Mouse (Mus musculus): ENCODE data around the gene Fitm1. TPM values are rescaled to one million over a fixed set of nuclear protein-coding genes. Genes with fewer than 3 reads are reported as not detected.
A peak's percentile ranks its signal among the peaks of the same experiment; 100 is the strongest.

Gene Fitm1
- total and polyA plus RNA-seq, 3 experiments, result 0.07 TPM; not detected in 2

GRCm38 (mm10) chr14:55615876-55616275 lies 40.5 kb downstream of the Fitm1 start:
- Histone ChIP-seq H3K9ac (ENCODE audit: control insufficient read depth, low read depth, low read length, poor library complexity, severe bottlenecking) (no peak overlapping the region), H3K4me3 (ENCODE audit: control insufficient read depth in 1 of 2, insufficient read depth in 1 of 2, low read depth in 2 of 2, low read length in 2 of 2) (no peak overlapping the region), H3K79me2 (ENCODE audit: control insufficient read depth, insufficient read depth, low read length, poor library complexity) (no peaks in the 10 kb centered on the region), H3K4me1 (ENCODE audit: control insufficient read depth in 1 of 2, insufficient read depth in 2 of 2, low read length in 2 of 2) (peaks cover 11 to 51% of the 10 kb centered on the region in 2 experiments), H3K9me3 (replicated peaks; ENCODE audit: insufficient read depth, low read length) (no peaks in the 10 kb centered on the region), H3K27ac (ENCODE audit: control insufficient read depth, low read depth, low read length) (no peak overlapping the region), H3K36me3 (ENCODE audit: control insufficient read depth in 1 of 2, insufficient read depth in 2 of 2, low read length in 2 of 2) (peaks cover 0 to 27% of the 10 kb centered on the region in 2 experiments; a peak in 2 of 4 replicates), H3K27me3 (ENCODE audit: control insufficient read depth in 1 of 2, insufficient read depth in 2 of 2, low read length in 2 of 2) (no peaks in the 10 kb centered on the region)
- no peak for DNase-seq (ENCODE audit: low read depth, low spot score)
- no peak for TF ChIP-seq CTCF (IDR thresholded peaks at IDR 0.05 in 2 of 3, conservative IDR thresholded peaks at IDR 0.05 in 1 of 3; ENCODE audit: control insufficient read depth in 1 of 3, insufficient read depth in 1 of 3, low read depth in 2 of 3, low read length in 3 of 3, poor library complexity in 1 of 3, severe bottlenecking in 1 of 3)
- TF ChIP-seq SMC3 (IDR thresholded peaks at IDR 0.05; ENCODE audit: low read depth, low read length), result no peak
- TF ChIP-seq MAFK (IDR thresholded peaks at IDR 0.05; ENCODE audit: borderline replicate concordance, low read depth, low read length), result no peak
- no peak for TF ChIP-seq ZMIZ1 (IDR thresholded peaks at IDR 0.05; ENCODE audit: low read depth, low read length)
- no peak for TF ChIP-seq MXI1 (IDR thresholded peaks at IDR 0.05; ENCODE audit: low read depth, low read length)
- no peak for TF ChIP-seq TBP (IDR thresholded peaks at IDR 0.05; ENCODE audit: low read depth, low read length)
- no peak for TF ChIP-seq CHD2 (IDR thresholded peaks at IDR 0.05; ENCODE audit: low read length)
- TF ChIP-seq SIN3A (IDR thresholded peaks at IDR 0.05; ENCODE audit: low read length), result no peak
- TF ChIP-seq BHLHE40 (IDR thresholded peaks at IDR 0.05; ENCODE audit: borderline replicate concordance, low read depth, low read length), result no peak
- TF ChIP-seq MYB (IDR thresholded peaks at IDR 0.05; ENCODE audit: low read depth, low read length), result no peak
- TF ChIP-seq EP300 (IDR thresholded peaks at IDR 0.05; ENCODE audit: low read depth in 1 of 2, low read length in 2 of 2), result no peak
- TF ChIP-seq KAT2A (conservative IDR thresholded peaks at IDR 0.05; ENCODE audit: low read depth, low read length), result no peak
- TF ChIP-seq RAD21 (IDR thresholded peaks at IDR 0.05; ENCODE audit: low read depth, low read length), result no peak
- no peak for TF ChIP-seq ELF1 (IDR thresholded peaks at IDR 0.05; ENCODE audit: low read depth, low read length)
- no peak for TF ChIP-seq ZNF384 (IDR thresholded peaks at IDR 0.05; ENCODE audit: low read depth, low read length)
- TF ChIP-seq RCOR1 (IDR thresholded peaks at IDR 0.05; ENCODE audit: low read depth, low read length), result no peak

- TF ChIP-seq USF2 (IDR thresholded peaks at IDR 0.05; ENCODE audit: borderline replicate concordance in 1 of 2, insufficient read depth in 1 of 2, low read depth in 1 of 2, low read length in 2 of 2) (no peak), ZNF384 (IDR thresholded peaks at IDR 0.05; ENCODE audit: low read depth, low read length) (peak; percentile 96)
- Histone ChIP-seq H3K27ac (ENCODE audit: control insufficient read depth, low read depth, low read length) (no peak overlapping the region), H3K4me1 (ENCODE audit: control insufficient read depth in 1 of 2, insufficient read depth in 2 of 2, low read length in 2 of 2) (peaks cover 11 to 51% of the 10 kb centered on the region in 2 experiments), H3K27me3 (ENCODE audit: control insufficient read depth in 1 of 2, insufficient read depth in 2 of 2, low read length in 2 of 2) (no peaks in the 10 kb centered on the region), H3K36me3 (ENCODE audit: control insufficient read depth in 1 of 2, insufficient read depth in 2 of 2, low read length in 2 of 2) (peaks cover 0 to 27% of the 10 kb centered on the region in 2 experiments; a peak in 2 of 4 replicates), H3K9ac (ENCODE audit: control insufficient read depth, low read depth, low read length, poor library complexity, severe bottlenecking) (no peak overlapping the region), H3K79me2 (ENCODE audit: control insufficient read depth, insufficient read depth, low read length, poor library complexity) (no peaks in the 10 kb centered on the region), H3K4me3 (ENCODE audit: control insufficient read depth in 1 of 2, insufficient read depth in 1 of 2, low read depth in 2 of 2, low read length in 2 of 2) (no peak overlapping the region), H3K9me3 (replicated peaks; ENCODE audit: insufficient read depth, low read length) (no peaks in the 10 kb centered on the region)
- no peak for DNase-seq (ENCODE audit: low read depth, low spot score)
These were observed 41.4 kb downstream of the Fitm1 start for GRCm38 (mm10) chr14:55616844-55617243.

All from MEL (cell line).